Mouse (Mus musculus): ENCODE data around the gene Dkk1. TPM values are rescaled to one million over a fixed set of nuclear protein-coding genes. Genes with fewer than 3 reads are reported as not detected.

Gene Dkk1
- total and polyA plus RNA-seq, 3 experiments, result not detected

DNA sequence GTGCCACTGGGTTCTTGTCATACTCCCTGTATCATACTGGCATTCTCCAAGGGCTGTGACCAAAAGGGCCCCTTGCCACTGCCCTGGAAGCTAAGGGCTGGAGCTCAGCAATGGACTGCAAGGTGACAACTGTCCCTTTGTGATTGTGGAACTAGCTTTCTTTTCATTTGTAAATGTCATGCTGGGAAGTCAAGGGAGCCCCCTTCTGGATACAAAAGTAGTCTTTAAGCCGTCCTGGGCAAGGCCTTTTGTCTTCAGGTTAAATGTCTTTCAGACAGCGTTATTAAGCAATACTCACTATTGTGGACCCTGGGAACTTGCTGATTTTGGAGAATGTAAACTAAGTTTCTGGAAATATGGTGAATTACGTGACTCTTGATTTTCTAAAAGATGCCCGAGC lies 4.3 kb upstream of the Dkk1 start:
- no peaks in the 10 kb centered on the region for H3K9me3 ChIP-seq (replicated peaks; ENCODE audit: insufficient read depth, low read length)
- no peaks in the 10 kb centered on the region for H3K27me3 ChIP-seq (ENCODE audit: control insufficient read depth in 1 of 2, insufficient read depth in 2 of 2, low read length in 2 of 2)
- H3K27ac ChIP-seq (ENCODE audit: control insufficient read depth, low read depth, low read length), result no peak overlapping the region
- no peaks in the 10 kb centered on the region for H3K79me2 ChIP-seq (ENCODE audit: control insufficient read depth, insufficient read depth, low read length, poor library complexity)
- no peaks in the 10 kb centered on the region for H3K36me3 ChIP-seq (ENCODE audit: control insufficient read depth in 1 of 2, insufficient read depth in 2 of 2, low read length in 2 of 2)
- H3K4me3 ChIP-seq (ENCODE audit: control insufficient read depth in 1 of 2, insufficient read depth in 1 of 2, low read depth in 2 of 2, low read length in 2 of 2), result no peak overlapping the region
- no peaks in the 10 kb centered on the region for H3K4me1 ChIP-seq (ENCODE audit: control insufficient read depth in 1 of 2, insufficient read depth in 2 of 2, low read length in 2 of 2)
- no peak overlapping the region for H3K9ac ChIP-seq (ENCODE audit: control insufficient read depth, low read depth, low read length, poor library complexity, severe bottlenecking)
- TF ChIP-seq ZC3H11A (IDR thresholded peaks at IDR 0.05; ENCODE audit: low read depth, low read length) (no peak), HCFC1 (IDR thresholded peaks at IDR 0.05; ENCODE audit: low read depth, low read length) (no peak), POLR2A (IDR thresholded peaks at IDR 0.05; ENCODE audit: control insufficient read depth in 1 of 2, insufficient read depth in 1 of 2, low read depth in 1 of 2, low read length in 2 of 2, poor library complexity in 1 of 2) (no peak), ZNF384 (IDR thresholded peaks at IDR 0.05; ENCODE audit: low read depth, low read length) (no peak), MAZ (IDR thresholded peaks at IDR 0.05; ENCODE audit: low read depth, low read length) (no peak), TBP (IDR thresholded peaks at IDR 0.05; ENCODE audit: low read depth, low read length) (no peak), JUND (IDR thresholded peaks at IDR 0.05; ENCODE audit: low read depth, low read length) (no peak), MYB (IDR thresholded peaks at IDR 0.05; ENCODE audit: low read depth, low read length) (no peak), ELF1 (IDR thresholded peaks at IDR 0.05; ENCODE audit: low read depth, low read length) (no peak), ETS1 (IDR thresholded peaks at IDR 0.05; ENCODE audit: low read depth, low read length) (no peak), MXI1 (IDR thresholded peaks at IDR 0.05; ENCODE audit: low read depth, low read length) (no peak), GATA1 (IDR thresholded peaks at IDR 0.05; ENCODE audit: low read depth, low read length) (no peak)
- no peak for DNase-seq (ENCODE audit: low read depth, low spot score)

DNA sequence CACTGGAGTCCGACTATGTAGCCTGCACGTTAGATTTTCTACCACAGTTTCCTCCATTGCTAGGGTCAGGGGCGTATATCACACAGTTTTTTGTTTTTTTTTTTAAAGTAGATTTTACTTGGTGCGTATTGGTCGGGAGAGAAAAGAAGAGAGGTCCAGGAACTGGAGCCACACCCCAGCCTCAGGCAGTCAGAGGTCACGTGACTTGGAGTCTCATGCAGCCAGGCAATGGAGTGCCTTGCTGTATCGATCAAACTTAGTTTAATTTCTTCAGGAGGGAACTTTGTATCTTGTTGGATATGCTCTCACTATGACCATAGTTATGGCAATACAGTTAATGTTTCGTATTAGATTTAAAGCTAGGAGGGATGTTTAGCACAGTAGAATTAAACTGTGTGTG lies 2.8 kb upstream of the Dkk1 start:
- H3K27me3 ChIP-seq (ENCODE audit: control insufficient read depth in 1 of 2, insufficient read depth in 2 of 2, low read length in 2 of 2), result no peaks in the 10 kb centered on the region
- H3K79me2 ChIP-seq (ENCODE audit: control insufficient read depth, insufficient read depth, low read length, poor library complexity), result no peaks in the 10 kb centered on the region
- TF ChIP-seq USF1 (IDR thresholded peaks at IDR 0.05; ENCODE audit: low read depth, low read length), result peak; percentile 59; the same call in 1 of the 2 replicates
- TF ChIP-seq TCF12 (IDR thresholded peaks at IDR 0.05; ENCODE audit: low read depth, low read length), result no peak
- no peak for TF ChIP-seq BHLHE40 (IDR thresholded peaks at IDR 0.05; ENCODE audit: borderline replicate concordance, low read depth, low read length)
- TF ChIP-seq SIN3A (IDR thresholded peaks at IDR 0.05; ENCODE audit: low read length), result no peak
- TF ChIP-seq TBP (IDR thresholded peaks at IDR 0.05; ENCODE audit: low read depth, low read length), result no peak
- no peak for TF ChIP-seq ELF1 (IDR thresholded peaks at IDR 0.05; ENCODE audit: low read depth, low read length)
- TF ChIP-seq MAFK (IDR thresholded peaks at IDR 0.05; ENCODE audit: borderline replicate concordance, low read depth, low read length), result no peak
- H3K9me3 ChIP-seq (replicated peaks; ENCODE audit: insufficient read depth, low read length), result no peaks in the 10 kb centered on the region
- H3K36me3 ChIP-seq (ENCODE audit: control insufficient read depth in 1 of 2, insufficient read depth in 2 of 2, low read length in 2 of 2), result no peaks in the 10 kb centered on the region
- H3K4me3 ChIP-seq (ENCODE audit: control insufficient read depth in 1 of 2, insufficient read depth in 1 of 2, low read depth in 2 of 2, low read length in 2 of 2), result no peak overlapping the region
- no peak overlapping the region for H3K27ac ChIP-seq (ENCODE audit: control insufficient read depth, low read depth, low read length)
- no peaks in the 10 kb centered on the region for H3K4me1 ChIP-seq (ENCODE audit: control insufficient read depth in 1 of 2, insufficient read depth in 2 of 2, low read length in 2 of 2)
- no peak overlapping the region for H3K9ac ChIP-seq (ENCODE audit: control insufficient read depth, low read depth, low read length, poor library complexity, severe bottlenecking)
- DNase-seq (ENCODE audit: low read depth, low spot score), result no peak
